Mouse (Mus musculus) spleen, embryonic (tissue): ENCODE measurements at regions not wholly inside any gene's neighbourhood (a gene's known extent, or its start where the extent isn't known, plus 50 kb on each side); places are given as distances from the start of the nearest gene placed in this dataset.

Experiments
- CTCF ChIA-PET: fragments of 350-600 bp; sonication (Branson Sonifier 250); formaldehyde crosslinking; loops from one replicate; lab custom pipeline; 2022; lab: Charles Lee

DNA sequence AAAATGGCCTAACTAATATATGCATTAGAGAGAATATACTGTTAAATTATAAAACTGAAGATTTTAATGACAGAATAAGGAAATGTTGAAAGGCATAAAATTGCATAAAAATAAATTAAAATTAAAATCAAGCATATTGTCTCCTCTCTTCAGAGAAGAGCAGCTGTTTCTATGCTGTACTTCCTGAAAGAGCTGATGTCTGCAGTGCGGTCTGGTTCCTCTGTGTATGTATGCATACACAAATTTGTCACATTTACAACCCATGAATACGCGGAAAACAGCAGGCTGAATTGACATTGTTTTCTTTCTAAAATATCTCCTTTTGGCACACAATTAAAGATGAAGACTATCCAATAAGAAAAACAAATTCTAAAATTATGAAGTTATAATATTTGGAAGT, 278.5 kb downstream of the Olfr1505 start:
- CTCF ChIA-PET = no interaction called here

DNA sequence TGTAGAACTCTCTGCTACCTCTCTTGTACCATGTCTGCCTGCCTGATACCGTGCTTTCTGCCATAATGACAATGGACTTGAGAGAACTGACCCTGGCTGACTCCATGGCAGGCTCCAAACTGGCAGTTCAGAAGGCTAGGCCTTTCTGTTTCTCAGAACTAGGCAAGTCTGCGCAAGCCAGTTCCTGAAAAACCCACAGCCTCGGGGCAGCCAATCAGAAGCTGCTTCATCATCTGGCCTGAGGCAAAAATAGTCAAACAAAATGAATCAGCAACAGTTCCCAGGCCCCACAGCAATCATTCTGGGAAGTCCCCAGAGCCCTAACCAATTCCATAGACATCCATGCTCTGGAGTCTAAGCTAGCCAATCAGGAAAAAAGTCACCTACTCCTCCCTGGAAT, 284.5 kb downstream of the Olfr1505 start:
- CTCF ChIA-PET = no interaction called here

DNA sequence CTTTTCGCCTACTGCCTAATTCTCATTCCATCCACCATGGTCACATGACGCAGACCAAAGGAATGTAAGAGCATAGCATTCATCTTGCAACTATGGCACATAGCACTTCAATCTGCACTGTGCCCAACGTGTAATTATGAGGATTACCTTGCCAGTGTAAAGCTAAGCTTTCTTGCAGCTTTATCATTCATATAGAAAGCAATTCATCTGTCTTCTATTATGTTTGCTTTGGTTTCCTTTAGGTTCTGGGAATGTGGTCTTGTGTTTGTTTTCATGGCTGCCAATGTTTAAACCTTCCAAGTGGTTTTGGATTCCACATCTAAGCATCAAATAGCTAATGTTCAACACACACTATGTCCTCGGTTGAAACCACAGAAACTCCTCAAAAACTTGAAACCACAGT, 307.2 kb downstream of the Olfr1505 start:
- CTCF ChIA-PET = interaction anchor here (0.6 kb wide), 1 partner anchor 165 kb away, joined by 3 read pairs; no protein-coding TSS in a partner anchor

DNA sequence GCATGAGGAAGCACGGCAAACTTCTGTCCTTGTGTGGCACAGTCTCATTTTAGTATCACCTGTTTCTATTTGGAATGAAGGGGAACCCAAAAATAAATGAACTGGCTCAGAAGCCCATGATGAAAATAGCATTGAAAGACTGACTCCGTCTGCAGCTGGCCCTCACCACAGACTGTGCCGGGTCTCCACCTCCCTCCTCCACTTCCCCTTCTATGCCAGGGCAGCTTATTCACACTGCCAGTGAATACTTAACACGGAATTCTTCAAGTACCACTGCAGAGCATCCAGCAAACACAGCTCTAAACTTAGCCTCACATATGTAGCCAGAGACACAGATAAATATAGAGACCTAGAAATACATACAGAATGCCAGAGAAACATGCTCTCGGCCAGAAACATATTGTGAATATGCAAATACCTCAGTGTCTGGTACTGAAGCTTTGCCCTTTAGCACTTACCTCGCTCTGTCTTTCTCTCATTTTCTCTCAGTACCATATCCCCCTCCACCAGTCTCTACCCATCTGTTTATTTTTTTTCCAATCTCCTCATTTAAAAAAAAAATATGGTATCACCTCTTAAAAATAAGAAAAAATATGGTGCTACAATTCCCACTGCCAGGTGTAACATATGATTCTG, 311.8 kb downstream of the Olfr1505 start:
- CTCF ChIA-PET = no interaction called here

DNA sequence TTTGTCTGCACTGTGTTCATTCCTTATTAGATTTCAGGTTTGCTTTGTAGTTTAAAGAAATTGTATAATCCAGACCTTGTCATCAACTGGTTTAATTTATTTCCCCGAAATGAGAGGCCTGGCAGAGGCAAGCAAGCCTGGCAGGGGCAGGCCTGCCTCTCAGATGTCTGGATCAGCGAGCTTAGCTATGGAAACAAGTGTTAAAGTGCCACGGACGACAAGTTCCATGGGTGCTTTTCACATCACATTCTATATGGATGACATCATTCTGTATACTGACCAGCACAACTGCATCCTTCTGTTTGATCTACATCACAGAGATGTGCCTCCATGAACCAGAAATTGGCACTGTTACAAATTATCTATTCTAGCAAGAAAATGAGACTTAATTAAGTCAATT, 312.5 kb downstream of the Olfr1505 start:
- CTCF ChIA-PET = no interaction called here

DNA sequence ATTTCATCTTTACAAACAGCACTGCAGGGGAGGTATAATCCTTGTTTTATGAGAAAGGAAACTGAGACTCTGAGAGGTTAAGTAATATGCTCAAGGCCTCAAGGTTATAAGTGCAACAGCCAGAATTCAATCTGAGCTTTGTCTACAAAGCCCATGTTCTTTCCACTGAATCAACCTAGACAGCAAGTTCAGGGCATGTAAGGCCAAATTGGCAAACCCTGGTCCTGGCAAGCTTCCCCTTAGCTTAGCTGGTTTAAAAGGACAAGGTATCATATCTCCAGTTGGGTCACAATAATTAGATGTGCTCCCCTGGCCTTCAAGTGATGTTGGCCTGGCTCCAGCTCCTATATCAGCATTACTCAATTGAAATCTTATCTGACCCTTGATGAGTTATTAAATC, 313.2 kb downstream of the Olfr1505 start:
- CTCF ChIA-PET = no interaction called here

DNA sequence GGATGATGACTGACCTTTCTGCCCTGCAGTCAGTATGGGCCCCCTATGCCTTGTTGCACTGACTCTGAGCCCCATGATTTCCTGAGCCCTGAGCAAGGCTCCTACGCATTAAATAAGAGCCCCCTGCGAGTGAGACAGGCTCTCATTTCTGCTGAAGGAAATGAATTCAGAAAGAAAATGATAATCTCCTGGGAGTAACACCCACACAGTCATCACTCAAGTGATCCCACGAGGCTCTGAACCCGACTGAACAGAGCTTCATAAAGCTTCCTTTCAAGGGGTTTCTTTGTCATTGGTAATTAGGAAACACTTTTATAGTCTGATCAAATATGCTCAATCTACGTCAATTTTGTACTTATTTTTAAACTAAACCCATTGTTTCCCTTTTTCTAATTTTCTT, 330.2 kb downstream of the Olfr1505 start:
- CTCF ChIA-PET = no interaction called here

DNA sequence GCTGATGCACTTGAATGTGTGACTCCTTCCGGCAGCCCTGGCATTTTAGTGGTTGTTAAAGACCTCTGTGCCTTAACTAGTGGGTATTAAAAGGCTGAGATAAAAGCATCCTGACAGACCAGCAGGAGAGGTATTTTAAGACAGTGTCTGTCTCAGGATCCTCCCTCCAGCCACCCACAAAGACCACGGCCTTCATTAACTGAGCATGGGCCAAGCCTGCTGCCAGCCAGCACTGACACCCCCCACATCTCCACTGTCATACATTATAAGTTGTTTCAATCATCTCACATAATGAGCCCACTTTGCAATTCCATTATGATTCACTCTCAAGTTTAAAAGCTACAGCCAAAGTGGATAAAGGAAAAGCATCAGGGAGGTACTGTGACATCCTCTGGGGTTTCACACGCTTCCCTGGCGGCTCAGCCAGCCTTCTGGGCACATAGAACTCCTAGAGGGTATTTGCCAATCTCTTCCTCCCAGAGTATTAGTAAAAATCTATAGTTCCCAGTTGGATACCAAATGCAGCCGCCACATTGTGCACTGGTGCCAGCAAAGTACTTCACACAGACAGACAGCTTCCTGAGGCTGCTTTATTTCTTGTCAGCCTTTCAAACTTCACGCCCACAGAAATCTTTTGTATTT, 333.8 kb downstream of the Olfr1505 start:
- CTCF ChIA-PET = no interaction called here

DNA sequence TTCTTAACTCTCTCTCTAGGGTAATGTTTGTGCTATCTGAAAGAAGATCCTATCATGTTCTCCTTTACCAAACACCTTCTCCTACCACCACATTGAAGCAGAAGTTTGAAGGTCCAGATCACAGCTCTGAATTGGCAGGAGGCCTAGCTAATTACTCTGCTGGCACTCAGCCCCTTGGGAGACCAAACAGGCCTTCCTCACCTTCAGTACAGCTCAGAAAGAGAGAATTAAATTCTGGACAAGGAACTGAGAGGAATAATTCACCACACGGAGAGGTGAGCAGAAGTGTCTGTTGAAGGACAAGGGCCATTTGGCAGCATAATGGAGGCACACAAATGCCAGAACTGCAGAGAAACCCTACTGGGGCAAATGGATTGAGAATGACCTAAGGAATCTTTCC, 334.6 kb downstream of the Olfr1505 start:
- CTCF ChIA-PET = no interaction called here

DNA sequence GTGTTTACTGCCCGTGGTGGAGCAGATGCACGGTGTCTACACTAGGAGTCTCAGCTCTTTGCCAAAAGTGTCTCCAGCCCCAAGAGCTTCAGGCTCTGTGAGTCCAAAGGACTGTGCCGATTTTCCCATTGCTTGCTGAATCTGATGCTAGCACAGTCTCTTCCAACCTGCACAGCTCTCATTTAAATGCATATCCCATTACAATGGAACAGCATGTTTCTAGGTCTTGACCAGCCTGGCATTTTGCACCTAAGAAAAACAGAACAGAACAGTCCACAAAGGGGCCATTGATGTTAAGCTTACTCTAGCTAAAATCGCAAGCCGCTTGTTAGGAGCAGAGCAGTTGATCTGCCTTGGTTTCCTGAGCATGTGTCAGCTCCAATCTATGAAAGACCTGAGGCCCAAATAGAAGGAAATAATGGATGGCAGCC, 339.2 kb downstream of the Tle4 start:
- CTCF ChIA-PET = no interaction called here

DNA sequence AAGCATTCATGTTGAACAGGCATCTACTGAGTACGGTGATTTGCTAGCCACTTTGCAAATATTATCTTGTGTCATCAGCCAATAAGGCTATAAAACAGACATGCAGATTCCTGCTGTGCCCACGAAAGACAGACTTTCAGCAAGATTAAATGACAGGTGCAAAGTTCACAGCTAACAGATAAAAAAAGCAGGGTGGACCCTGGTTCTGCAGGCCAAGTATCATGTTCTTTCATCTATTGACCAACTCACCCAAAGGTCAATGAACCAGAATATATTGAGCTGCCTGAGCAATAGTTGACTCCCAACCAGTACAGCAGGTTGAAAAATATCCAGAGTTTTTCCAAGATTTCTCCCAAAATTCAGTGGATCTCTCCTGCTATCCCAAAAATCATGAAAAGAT, 338.6 kb downstream of the Tle4 start:
- CTCF ChIA-PET = no interaction called here

DNA sequence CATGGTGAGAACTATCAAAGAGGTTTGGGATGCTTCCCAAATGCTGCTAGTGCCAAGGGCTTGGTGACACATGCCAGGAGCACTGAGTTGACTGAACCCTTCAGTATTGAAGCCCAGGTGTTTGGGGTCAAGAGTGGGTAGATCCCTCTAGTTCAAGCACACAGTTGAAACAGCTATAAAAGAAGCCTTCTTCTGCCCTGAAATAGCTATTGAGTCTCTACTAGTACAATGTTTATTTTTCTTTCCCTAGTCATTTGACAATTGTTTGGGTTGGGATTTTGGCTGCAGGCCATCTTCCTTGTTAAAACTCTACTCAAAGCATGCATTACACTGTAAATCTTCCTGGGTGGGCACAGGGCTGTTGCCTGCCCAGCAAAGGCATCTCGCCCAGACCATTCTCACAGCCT, 308.5 kb downstream of the Tle4 start:
- CTCF ChIA-PET = no interaction called here

DNA sequence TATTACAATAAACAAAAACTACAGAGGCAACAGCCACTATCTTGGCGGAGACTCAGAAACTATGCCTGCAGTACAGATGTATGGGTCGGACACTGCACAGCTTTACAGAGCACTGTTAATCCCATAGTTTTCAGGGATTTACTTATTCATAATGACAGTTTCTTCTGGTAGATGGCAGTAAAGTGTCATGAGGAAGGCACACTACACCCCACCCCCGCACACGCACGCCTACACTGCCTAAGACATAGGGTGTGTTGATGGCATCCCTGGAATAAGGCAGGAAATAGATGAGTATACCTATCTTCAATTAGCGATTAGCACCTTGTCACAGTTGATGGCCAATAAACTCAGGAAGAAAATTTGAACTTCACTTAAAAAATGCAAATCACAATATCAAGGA, 306.9 kb downstream of the Tle4 start:
- CTCF ChIA-PET = no interaction called here

DNA sequence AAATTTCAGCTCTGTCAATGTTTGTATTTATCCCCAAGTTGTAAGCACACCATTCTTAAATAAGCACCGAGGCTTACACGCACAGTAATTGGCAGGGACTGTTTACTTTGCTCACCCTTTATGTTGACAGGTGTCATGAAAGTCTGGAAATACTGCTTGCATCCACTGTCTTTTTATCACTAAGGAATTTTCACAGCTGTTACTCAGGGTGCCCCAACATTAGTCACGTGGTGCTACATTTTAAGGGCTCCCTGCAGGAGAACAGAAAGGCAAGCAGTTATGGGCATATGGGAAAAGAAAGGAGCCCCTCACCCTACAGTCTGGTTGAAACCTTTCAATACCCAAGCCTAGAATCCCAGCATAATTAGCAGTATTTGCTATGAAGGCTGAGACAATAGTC, 304.7 kb downstream of the Tle4 start:
- CTCF ChIA-PET = no interaction called here

DNA sequence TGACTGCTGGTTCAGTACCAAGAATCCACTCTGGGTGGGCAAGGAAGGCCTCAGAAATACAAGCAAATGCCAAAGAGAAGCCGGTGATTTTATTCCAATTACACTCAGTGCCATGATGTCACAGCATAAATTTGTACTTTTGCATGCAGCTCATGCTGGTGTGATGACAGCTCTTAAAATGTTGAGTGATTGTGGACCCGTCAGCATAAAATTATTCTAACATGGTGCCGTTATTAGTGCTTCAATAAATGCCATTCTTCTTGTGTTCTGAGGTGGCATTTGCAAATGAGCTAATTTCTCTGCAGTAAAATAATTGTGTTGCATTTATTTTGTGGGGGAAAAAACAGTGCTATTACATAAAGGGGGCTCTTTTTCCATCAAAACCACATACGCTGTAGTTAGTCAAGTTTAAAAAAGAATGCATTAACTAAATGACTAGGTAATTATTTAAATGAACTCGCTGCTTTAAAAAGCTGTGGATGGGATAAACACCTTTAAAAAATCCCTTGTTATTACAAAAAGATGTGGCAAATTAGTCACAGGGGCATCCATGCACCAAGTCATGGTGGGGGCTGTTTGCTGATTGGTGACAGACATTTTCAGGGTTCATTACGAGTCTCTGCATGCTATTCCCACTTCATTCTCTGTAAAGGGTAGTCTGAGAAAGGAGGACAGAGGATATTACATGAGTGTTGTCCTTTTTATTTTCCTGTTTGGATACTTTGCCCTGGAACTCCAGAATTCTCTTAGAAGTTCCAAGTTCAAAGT, 296.5 kb downstream of the Tle4 start:
- CTCF ChIA-PET = no interaction called here

DNA sequence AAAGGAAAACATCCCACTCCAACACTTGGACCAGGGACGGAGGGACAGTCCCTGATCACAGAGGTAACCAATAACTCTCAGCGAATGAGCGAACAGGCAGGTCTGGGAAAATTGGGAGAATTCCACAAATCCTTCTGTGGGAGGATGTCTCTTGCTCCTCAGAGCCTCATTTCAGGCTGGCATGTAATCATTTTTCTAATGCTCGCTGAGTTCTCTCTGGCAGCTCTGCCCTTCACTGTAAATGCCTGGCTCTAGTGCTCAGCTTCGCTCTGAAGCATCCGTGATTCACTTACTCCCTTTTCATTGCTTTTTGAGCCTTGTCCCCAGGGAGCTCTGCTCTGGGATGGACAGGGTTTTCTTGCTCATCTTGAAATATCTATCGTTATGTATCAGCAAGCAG, 283.6 kb downstream of the Tle4 start:
- CTCF ChIA-PET = no interaction called here

DNA sequence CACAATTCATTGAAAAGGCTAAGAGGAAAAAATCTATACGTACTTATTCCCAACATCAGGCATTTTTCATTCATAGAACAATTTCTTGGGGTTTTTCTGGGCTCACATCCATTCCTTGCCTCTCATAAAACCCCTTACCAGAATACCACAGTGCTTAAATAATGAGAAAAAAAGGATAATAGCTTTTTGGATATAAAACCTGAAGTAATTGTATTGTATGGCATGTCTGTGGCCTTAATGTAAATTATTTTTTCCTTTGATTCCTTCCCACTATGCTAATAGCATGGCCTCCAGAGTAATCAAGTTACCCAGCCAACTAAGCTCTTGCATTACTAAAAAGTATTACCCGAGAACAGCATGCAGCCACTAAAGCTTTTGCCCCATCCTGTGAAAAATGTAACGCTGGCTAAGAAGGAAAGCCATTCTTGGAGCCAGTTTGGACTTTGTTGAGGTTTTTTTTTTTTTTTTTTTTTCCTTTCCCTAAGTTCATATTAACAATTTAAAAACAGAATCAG, 278.1 kb downstream of the Tle4 start:
- CTCF ChIA-PET = interaction anchor here (0.6 kb wide), 1 partner anchor 117 kb away, joined by 3 read pairs; no protein-coding TSS in a partner anchor

DNA sequence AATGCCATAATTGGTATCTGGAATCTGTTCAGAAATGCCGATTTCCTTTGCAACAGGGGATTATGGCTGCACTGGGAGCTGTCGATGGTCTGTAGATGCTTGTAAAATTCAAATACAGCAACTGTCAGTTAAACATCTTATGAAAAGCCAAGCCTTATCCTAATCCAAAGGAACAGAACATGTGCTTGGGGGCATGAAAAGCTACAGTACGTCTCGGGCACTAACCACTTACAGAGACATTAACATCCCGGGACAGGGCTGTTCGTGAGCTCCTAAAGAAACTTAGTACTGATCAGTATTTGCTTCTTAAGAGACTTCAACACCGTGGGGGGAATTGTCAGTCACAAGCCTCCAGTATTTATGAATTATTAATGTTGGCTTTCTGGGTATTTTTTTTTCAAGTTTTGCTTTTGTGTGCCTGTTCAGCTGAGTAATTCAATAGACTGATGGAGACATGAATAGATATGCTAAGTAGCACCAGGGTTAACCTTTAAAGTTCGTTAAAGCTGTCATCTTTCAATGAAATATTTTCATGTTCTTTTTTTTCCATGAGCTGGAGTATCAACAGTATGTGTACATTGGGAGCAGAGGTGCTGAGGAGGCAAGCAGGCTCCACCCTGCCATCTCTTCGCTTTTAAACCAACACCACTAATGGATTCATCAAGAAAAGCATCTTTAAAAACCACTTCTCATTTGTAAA, 272.3 kb downstream of the Tle4 start:
- CTCF ChIA-PET = no interaction called here

DNA sequence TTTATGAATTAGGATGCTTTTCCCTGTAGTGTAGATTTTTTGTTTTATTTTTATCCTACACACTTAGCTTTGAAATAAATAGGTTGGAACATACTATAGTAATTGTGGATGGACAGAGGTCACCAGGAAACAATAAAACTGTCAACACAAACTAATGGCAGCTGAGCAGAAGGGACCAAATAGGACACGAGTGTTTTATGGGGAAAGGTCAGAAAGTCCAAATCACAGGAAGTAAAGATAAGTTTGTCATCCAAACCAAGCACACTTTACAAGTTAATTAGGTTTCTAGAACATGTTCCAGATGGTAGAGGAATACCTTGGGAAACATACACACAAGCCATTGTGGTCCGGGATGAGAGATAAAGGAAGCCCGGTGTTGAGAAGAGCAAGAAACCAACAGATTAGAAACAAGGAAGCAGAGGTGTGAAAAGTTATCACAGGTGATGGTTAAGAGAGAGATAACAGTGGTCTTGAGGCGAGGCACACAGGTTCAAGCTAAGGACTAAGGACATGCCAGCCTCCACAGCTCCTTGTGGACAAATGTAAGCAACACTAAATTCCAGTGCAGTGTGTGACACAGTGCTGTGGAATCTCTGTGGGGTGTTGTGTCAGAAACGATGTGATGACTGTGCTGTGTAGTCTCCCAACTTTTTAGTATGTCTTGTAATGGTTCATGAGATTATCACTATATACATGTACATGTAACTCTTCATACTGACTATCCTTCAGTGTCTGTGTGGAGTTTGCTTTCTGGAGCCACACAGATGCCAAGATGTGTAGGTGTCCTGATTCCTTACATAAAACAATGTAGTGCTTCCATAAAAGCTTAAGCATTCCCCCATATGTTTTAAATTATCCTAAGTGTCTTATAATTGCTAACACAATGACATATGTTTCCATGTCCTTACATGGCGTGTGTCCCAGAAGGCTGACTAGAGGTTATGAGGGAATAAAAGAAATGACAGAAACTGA, 264.5 kb downstream of the Tle4 start:
- CTCF ChIA-PET = no interaction called here

DNA sequence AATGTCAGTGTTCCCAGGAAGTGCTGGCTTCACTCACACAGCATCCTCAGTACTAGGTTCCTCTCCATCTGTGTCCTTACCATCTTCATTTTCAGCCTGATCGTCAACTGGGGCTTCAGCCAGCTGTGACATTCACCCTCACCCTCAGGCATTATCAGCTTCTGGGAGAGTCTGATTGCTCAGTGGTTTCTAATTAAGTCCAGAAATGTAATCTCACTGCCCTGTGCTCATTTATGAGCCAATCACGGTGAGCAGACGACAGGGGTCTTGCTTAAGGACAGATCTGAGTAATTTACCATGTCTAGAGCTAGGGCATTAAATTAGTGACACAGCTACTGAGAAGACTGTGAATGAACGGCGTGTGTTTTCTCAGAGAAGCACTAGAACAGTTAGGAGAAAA, 260.8 kb downstream of the Tle4 start:
- CTCF ChIA-PET = no interaction called here

DNA sequence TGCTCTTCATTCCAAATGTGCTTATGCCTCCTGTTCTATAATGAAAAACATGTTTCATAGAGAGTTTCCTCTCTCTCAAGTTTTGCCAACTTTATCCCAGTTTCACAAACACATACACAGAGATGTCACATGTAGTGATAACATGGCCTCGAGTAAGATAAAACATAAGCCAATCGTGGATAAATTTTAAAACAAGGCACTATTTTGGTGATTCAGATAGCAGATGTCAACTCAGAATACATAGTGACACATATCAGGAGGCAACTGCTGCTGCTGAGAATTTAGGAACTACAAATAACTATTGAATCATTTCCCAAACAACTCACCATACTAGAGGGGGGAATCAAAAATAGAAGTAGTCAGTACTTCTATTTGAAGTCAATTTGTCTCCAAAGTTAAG, 257.1 kb downstream of the Tle4 start:
- CTCF ChIA-PET = no interaction called here
